Mouse (Mus musculus) hindbrain, embryonic 16.5 days (tissue): ENCODE data around the gene Gm20517. TPM values are rescaled to one million over a fixed set of nuclear protein-coding genes. Genes with fewer than 3 reads are reported as not detected.

Experiments used
- ATAC-seq: fragments of 200-750 bp; cut with Nextera tagmentation; 2 replicates; pipeline ENCODE4 v1.8.0; 2017; ENCODE audit warnings: moderate TSS enrichment, moderate library complexity
- H3K27ac ChIP-seq: fragments of 300-500 bp; sonication (generic); 2 replicates; pipeline ENCODE4 v1.5.1; 2014; ENCODE audit warnings: low read depth, mild to moderate bottlenecking, control low read depth, low read length, moderate library complexity
- H3K27me3 ChIP-seq: fragments of 300-500 bp; sonication (generic); replicated peaks from 2 replicates; pipeline ENCODE4 v1.6.1; 2014; ENCODE audit warnings: low read length; ENCODE audit not compliant: control insufficient read depth, insufficient read depth
- H3K36me3 ChIP-seq: fragments of 300-500 bp; sonication (generic); 2 replicates; pipeline ENCODE4 v1.6.1; 2014; ENCODE audit warnings: mild to moderate bottlenecking, low read length, moderate library complexity, mixed read lengths; ENCODE audit not compliant: control insufficient read depth, insufficient read depth
- H3K4me1 ChIP-seq: fragments of 300-500 bp; sonication (generic); 2 replicates; pipeline ENCODE4 v1.6.1; 2014; ENCODE audit warnings: low read depth, low read length; ENCODE audit not compliant: control insufficient read depth, insufficient read depth
- H3K4me2 ChIP-seq: fragments of 300-500 bp; sonication (generic); 2 replicates; pipeline ENCODE4 v1.6.1; 2014; ENCODE audit warnings: mild to moderate bottlenecking, low read length, control low read depth, moderate library complexity
- H3K4me3 ChIP-seq: fragments of 300-500 bp; sonication (generic); 2 replicates; pipeline ENCODE4 v1.5.1; 2014; ENCODE audit warnings: mild to moderate bottlenecking, low read length, control low read depth, moderate library complexity
- H3K9ac ChIP-seq: fragments of 300-500 bp; sonication (generic); 2 replicates; pipeline ENCODE4 v1.6.1; 2014; ENCODE audit warnings: low read depth, mild to moderate bottlenecking, control low read depth, low read length, moderate library complexity
- H3K9me3 ChIP-seq: fragments of 300-500 bp; sonication (generic); 2 replicates; pipeline ENCODE4 v1.6.1; 2014; ENCODE audit warnings: mild to moderate bottlenecking, low read length, moderate library complexity; ENCODE audit not compliant: control insufficient read depth
- WGBS: fragments of 180-500 bp; shearing (Covaris S2); extraction: QIAGEN DNeasy Blood & Tissue Kit; methylation state at CpG from one replicate; pipeline ENCODE4 v1.1.7; 2014; 5-methylcytosine and 5-hydroxymethylcytosine counted together
- polyA plus RNA-seq: library from polyadenylated mRNA; unstranded; fragments of >200 nt; fragmentation: Nextera tagmentation; extraction: Ambion mirVana; gene quantifications from 2 replicates; pipeline ENCODE4 v1.2.1, GENCODE M21; 2015

The Gm20517 gene
- polyA plus RNA-seq, 1 experiment from 2014 or later = 1.9 TPM

GRCm38 (mm10) chr17:47702548-47703345 lies 91.4 kb downstream of the Gm20517 start:
- H3K4me2 ChIP-seq = no peak overlapping the region
- no peaks in the 10 kb centered on the region for H3K9me3 ChIP-seq
- no peaks in the 10 kb centered on the region for H3K4me1 ChIP-seq
- ATAC-seq = no peak
- H3K36me3 ChIP-seq = peaks cover 23% of the 10 kb centered on the region; the same call in 1 of the 2 replicates
- 47% methylated on average over 25 of the region's 28 CpGs for WGBS
- no peak overlapping the region for H3K4me3 ChIP-seq
- H3K27ac ChIP-seq = no peak overlapping the region
- no peaks in the 10 kb centered on the region for H3K27me3 ChIP-seq
- no peak overlapping the region for H3K9ac ChIP-seq

GRCm38 (mm10) chr17:47703556-47703955 lies 92.2 kb downstream of the Gm20517 start:
- H3K27ac ChIP-seq = no peak overlapping the region
- H3K9ac ChIP-seq = no peak overlapping the region
- no peaks in the 10 kb centered on the region for H3K9me3 ChIP-seq
- H3K4me1 ChIP-seq = no peaks in the 10 kb centered on the region
- no peaks in the 10 kb centered on the region for H3K27me3 ChIP-seq
- 34% methylated on average over 20 of the region's 20 CpGs for WGBS
- no peak for ATAC-seq
- H3K36me3 ChIP-seq = peaks cover 23% of the 10 kb centered on the region; the same call in 1 of the 2 replicates
- H3K4me2 ChIP-seq = no peak overlapping the region
- H3K4me3 ChIP-seq = no peak overlapping the region

DNA sequence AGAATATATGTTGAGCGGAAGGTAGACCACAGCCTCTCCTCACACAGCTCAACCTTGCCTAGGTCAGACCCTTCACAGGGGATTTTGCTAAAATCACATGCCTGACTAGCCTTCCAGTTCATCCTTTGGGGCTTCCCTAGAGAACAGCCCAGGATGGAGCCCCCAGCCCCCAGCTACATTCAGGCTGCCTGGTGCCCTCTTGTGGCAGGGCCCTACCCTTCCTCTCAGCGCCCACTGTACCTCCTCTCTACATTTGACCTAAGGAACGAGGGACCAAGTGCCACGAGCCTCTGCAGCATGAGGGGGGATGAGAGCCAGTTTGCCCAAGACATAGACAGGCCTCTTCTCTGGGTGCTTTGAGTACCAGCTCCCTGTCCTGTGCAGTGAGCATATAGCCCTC lies 93.3 kb downstream of the Gm20517 start:
- H3K9ac ChIP-seq = no peak overlapping the region
- no peak overlapping the region for H3K27ac ChIP-seq
- peaks cover 23% of the 10 kb centered on the region; the same call in 1 of the 2 replicates for H3K36me3 ChIP-seq
- ATAC-seq = no peak
- H3K27me3 ChIP-seq = no peaks in the 10 kb centered on the region
- H3K4me3 ChIP-seq = no peak overlapping the region
- H3K4me2 ChIP-seq = no peak overlapping the region
- H3K9me3 ChIP-seq = no peaks in the 10 kb centered on the region
- WGBS = 84% methylated on average over 4 of the region's 4 CpGs
- no peaks in the 10 kb centered on the region for H3K4me1 ChIP-seq

DNA sequence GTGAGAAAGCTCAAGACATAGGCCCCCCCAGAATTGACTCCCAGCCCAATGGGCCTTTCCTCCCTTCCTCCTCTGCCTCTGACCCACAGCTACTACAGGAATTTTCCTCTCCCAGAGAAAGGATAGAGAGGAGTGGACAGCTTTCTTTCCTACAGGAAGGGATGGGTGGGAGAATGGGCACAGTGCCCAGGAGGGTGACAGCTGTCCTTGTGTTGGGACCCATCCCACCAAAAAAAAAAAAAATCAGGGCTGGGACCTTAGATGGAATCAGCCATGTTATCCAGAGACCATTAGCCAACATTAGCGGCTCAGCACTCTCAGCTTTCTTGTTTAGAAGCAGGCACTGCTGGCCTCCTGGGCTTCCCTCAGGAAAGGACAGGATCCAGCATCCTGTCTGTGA lies 94.8 kb downstream of the Gm20517 start:
- ATAC-seq = no peak

DNA sequence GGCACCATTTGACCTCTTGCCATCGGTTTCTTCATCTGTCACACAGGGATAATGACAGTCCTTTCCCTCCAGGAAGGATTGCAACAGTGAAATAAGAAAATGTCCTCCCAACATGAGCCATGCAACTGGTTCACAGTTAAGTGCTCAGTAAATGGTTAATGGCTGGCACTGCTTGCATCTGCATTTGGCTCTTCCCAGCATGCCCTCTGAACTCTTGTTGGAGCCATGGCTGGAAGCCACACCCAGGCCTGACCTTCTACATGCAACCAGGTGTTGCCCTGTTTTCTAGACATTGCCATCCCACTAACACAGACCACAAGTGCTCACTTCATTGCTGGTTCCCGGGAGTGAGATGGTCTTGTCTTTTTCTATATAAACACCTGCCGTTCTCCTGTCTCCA lies 96.6 kb downstream of the Gm20517 start:
- no peak overlapping the region for H3K27ac ChIP-seq
- H3K36me3 ChIP-seq = peaks cover 5% of the 10 kb centered on the region; the same call in 1 of the 2 replicates
- no peak for ATAC-seq
- no peaks in the 10 kb centered on the region for H3K27me3 ChIP-seq
- H3K9ac ChIP-seq = no peak overlapping the region
- WGBS = 84% methylated on average over 3 of the region's 3 CpGs
- H3K4me1 ChIP-seq = no peaks in the 10 kb centered on the region
- no peak overlapping the region for H3K4me2 ChIP-seq
- H3K4me3 ChIP-seq = no peak overlapping the region
- no peaks in the 10 kb centered on the region for H3K9me3 ChIP-seq

More for the DNA sequence above, 94.8 kb downstream of the Gm20517 start:
- no peak overlapping the region for H3K4me3 ChIP-seq
- no peaks in the 10 kb centered on the region for H3K9me3 ChIP-seq
- peaks cover 15% of the 10 kb centered on the region; the same call in 1 of the 2 replicates for H3K36me3 ChIP-seq
- no peak overlapping the region for H3K27ac ChIP-seq
- no peak overlapping the region for H3K4me2 ChIP-seq
- no peak overlapping the region for H3K9ac ChIP-seq
- WGBS = 65% methylated on average over 1 of the region's 1 CpGs
- no peaks in the 10 kb centered on the region for H3K4me1 ChIP-seq
- no peaks in the 10 kb centered on the region for H3K27me3 ChIP-seq

DNA sequence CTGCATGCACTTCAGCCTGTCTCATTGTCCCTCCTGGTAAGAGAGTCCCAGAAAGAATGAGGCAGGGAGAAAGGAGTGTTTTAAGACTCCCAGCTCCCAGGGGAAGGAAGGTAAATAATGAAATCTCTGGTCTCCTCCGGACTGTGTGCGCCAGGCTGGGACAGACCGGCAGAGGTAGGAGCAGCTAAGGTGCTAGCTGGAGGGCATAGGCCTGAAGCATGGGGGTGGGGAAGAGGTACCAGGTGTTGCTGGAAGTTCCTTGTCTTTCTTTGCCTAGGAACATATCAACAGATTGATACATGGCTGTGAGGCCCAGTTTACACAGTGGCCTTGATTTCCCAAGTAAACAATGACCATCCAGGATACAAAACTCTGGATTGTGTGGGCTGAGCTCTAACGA lies 97.6 kb downstream of the Gm20517 start:
- 79% methylated on average over 4 of the region's 4 CpGs for WGBS

DNA sequence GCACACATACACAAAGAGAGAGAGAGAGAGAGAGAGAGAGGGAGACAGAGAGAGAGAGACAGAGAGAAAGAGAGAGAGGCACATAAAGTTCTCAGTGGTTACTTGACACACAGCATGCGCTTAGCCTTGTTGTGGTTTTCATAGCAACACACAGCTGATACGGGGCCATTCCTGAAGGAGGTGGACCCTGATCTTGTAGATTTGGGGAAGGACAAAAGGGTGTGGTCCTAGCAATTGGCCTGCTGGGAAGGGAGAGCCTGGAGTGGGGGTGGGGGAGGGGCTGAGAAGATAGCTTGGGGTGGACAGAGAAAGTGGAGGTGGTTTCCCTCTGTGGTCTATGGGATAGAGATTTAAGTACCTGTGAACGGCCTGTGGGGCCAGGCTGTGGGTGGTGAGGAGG lies 98.6 kb downstream of the Gm20517 start:
- ATAC-seq = no peak
- H3K27me3 ChIP-seq = no peaks in the 10 kb centered on the region
- H3K9ac ChIP-seq = no peak overlapping the region
- H3K4me2 ChIP-seq = no peak overlapping the region
- no peaks in the 10 kb centered on the region for H3K36me3 ChIP-seq
- WGBS = 80% methylated on average over 3 of the region's 3 CpGs
- H3K27ac ChIP-seq = no peak overlapping the region
- H3K4me3 ChIP-seq = no peak overlapping the region
- H3K9me3 ChIP-seq = no peaks in the 10 kb centered on the region
- no peaks in the 10 kb centered on the region for H3K4me1 ChIP-seq

More for the DNA sequence above, 97.6 kb downstream of the Gm20517 start:
- no peak for ATAC-seq
- H3K4me2 ChIP-seq = no peak overlapping the region
- H3K9ac ChIP-seq = no peak overlapping the region
- H3K36me3 ChIP-seq = no peaks in the 10 kb centered on the region
- no peaks in the 10 kb centered on the region for H3K4me1 ChIP-seq
- no peak overlapping the region for H3K27ac ChIP-seq
- H3K27me3 ChIP-seq = no peaks in the 10 kb centered on the region
- no peaks in the 10 kb centered on the region for H3K9me3 ChIP-seq
- H3K4me3 ChIP-seq = no peak overlapping the region

GRCm38 (mm10) chr17:47711883-47712282 lies 100.5 kb downstream of the Gm20517 start:
- Histone ChIP-seq H3K9ac (no peak overlapping the region), H3K36me3 (no peaks in the 10 kb centered on the region), H3K4me1 (no peaks in the 10 kb centered on the region), H3K4me2 (no peak overlapping the region), H3K9me3 (no peaks in the 10 kb centered on the region), H3K4me3 (no peak overlapping the region), H3K27ac (no peak overlapping the region), H3K27me3 (no peaks in the 10 kb centered on the region)
- no peak for ATAC-seq
- 74% methylated on average over 6 of the region's 6 CpGs for WGBS

DNA sequence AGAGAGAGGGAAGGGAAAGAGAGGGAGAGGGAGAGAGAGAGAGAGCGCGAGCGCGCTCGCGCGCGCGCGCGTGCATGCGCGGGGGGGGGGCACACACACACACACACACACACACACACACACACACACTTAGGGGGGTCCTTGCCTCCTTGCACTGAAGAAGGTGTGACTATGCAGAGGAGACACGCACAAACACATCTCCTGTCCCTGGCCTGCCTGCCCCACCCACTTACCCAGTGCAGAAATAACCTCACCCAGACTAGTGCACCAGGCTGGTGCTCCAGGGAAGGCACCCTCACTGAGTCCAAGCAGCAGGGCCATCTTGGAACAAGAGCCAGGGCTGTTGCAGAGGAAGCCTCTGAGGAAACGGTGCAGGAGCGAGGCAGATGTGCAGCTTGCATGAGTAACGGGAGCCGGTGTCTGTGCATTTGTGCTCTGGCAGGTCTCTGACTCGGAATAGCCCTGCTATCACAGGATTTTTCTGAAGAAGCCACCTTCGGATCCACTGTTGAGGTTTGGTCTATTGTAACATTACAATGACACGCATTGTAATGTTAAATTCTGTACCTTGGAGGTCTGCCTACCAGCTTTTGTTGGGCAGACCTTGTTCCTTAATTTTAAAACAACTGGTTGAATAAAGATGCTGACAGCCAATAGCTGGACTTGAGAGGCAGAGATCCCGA lies 101.6 kb downstream of the Gm20517 start:
- no peaks in the 10 kb centered on the region for H3K36me3 ChIP-seq
- no peaks in the 10 kb centered on the region for H3K9me3 ChIP-seq
- WGBS = 42% methylated on average over 12 of the region's 22 CpGs
- ATAC-seq = peak; percentile 59
- H3K9ac ChIP-seq = peak overlapping the region; percentile 22; the same call in 1 of the 2 replicates
- no peak overlapping the region; the same call in 1 of the 2 replicates for H3K4me3 ChIP-seq
- no peaks in the 10 kb centered on the region for H3K4me1 ChIP-seq
- H3K4me2 ChIP-seq = peak overlapping the region; percentile 32
- H3K27ac ChIP-seq = peak overlapping the region; percentile 48; the same call in 1 of the 2 replicates
- no peaks in the 10 kb centered on the region for H3K27me3 ChIP-seq
